Mouse (Mus musculus) hindbrain, embryonic 14.5 days (tissue): ENCODE data around the gene Pdx1. TPM values are rescaled to one million over a fixed set of nuclear protein-coding genes. Genes with fewer than 3 reads are reported as not detected.
A peak's percentile ranks its signal among the peaks of the same experiment; 100 is the strongest.

Experiments used
- ATAC-seq: fragments of 200-750 bp; cut with Nextera tagmentation; 2 replicates; pipeline ENCODE4 v1.8.0; 2017; ENCODE audit warnings: moderate number of reproducible peaks, mild to moderate bottlenecking, moderate TSS enrichment, moderate library complexity; ENCODE audit not compliant: low FRiP score
- DNase-seq: peaks from one replicate; pipeline ENCODE4 v3.0.0-alpha.2; 2015; ENCODE audit warnings: low spot score
- H3K27ac ChIP-seq: fragments of 300-500 bp; sonication (generic); 2 replicates; pipeline ENCODE4 v1.5.1; 2014; ENCODE audit warnings: mild to moderate bottlenecking, moderate library complexity
- H3K27me3 ChIP-seq: fragments of 300-500 bp; sonication (generic); 2 replicates; pipeline ENCODE4 v1.6.1; 2014; ENCODE audit warnings: mild to moderate bottlenecking, low read length, mixed read lengths; ENCODE audit not compliant: control insufficient read depth, insufficient read depth
- H3K36me3 ChIP-seq: fragments of 300-500 bp; sonication (generic); replicated peaks from 2 replicates; pipeline ENCODE4 v1.6.1; 2014; ENCODE audit not compliant: control insufficient read depth, insufficient read depth
- H3K4me1 ChIP-seq: fragments of 300-500 bp; sonication (generic); replicated peaks from 2 replicates; pipeline ENCODE4 v1.6.1; 2014; ENCODE audit warnings: antibody characterized with exemption, low read length, mixed read lengths; ENCODE audit not compliant: control insufficient read depth, insufficient read depth
- H3K4me2 ChIP-seq: fragments of 300-500 bp; sonication (generic); replicated peaks from 2 replicates; pipeline ENCODE4 v1.6.1; 2014; ENCODE audit warnings: mild to moderate bottlenecking, moderate library complexity
- H3K4me3 ChIP-seq: fragments of 300-500 bp; sonication (generic); replicated peaks from 2 replicates; pipeline ENCODE4 v1.5.1; 2014; ENCODE audit warnings: mild to moderate bottlenecking, low read length
- H3K9ac ChIP-seq: fragments of 300-500 bp; sonication (generic); 2 replicates; pipeline ENCODE4 v1.6.1; 2014
- H3K9me3 ChIP-seq: fragments of 300-500 bp; sonication (generic); 2 replicates; pipeline ENCODE4 v1.6.1; 2016; ENCODE audit warnings: low read length; ENCODE audit not compliant: control insufficient read depth
- WGBS: fragments of 180-500 bp; shearing (Covaris S2); extraction: QIAGEN DNeasy Blood & Tissue Kit; methylation state at CpG from one replicate; pipeline ENCODE4 v1.1.7; 2014; 5-methylcytosine and 5-hydroxymethylcytosine counted together
- polyA plus RNA-seq: library from polyadenylated mRNA; unstranded; fragments of >200 nt; fragmentation: Nextera tagmentation; extraction: Ambion mirVana; gene quantifications from 2 replicates; pipeline ENCODE4 v1.2.1, GENCODE M21; 2014

The Pdx1 gene
- not detected in 2 replicates for polyA plus RNA-seq

GRCm38 (mm10) chr5:147269926-147270672 is at the start of gene Pdx1:
Gene Pdx1, plus strand, starts transcription at chr5:147269959.
- Histone ChIP-seq H3K36me3 (no peaks in the 10 kb centered on the region), H3K9me3 (no peaks in the 10 kb centered on the region), H3K27me3 (peaks cover 100% of the 10 kb centered on the region), H3K27ac (no peak within 1 kb of the TSS), H3K4me1 (no peaks in the 10 kb centered on the region), H3K4me3 (no peak within 1 kb of the TSS), H3K4me2 (no peak within 1 kb of the TSS), H3K9ac (no peak within 1 kb of the TSS)
- no peak for DNase-seq
- under 1% methylated on average over 42 of the region's 44 CpGs for WGBS
- no peak for ATAC-seq

GRCm38 (mm10) chr5:147227354-147228112 is 42.2 kb upstream of the Pdx1 start:
- no peak overlapping the region for H3K27ac ChIP-seq
- H3K9me3 ChIP-seq = no peaks in the 10 kb centered on the region
- 17% methylated on average over 25 of the region's 25 CpGs for WGBS
- ATAC-seq (peak; percentile 80; the same call in 1 of the 2 replicates), DNase-seq (peak; percentile 90)
- H3K4me2 ChIP-seq = no peak overlapping the region
- peaks cover 43% of the 10 kb centered on the region for H3K27me3 ChIP-seq
- no peak overlapping the region for H3K9ac ChIP-seq
- H3K36me3 ChIP-seq = no peaks in the 10 kb centered on the region
- no peak overlapping the region for H3K4me3 ChIP-seq
- H3K4me1 ChIP-seq = 0 out of 2 replicates have a peak, but pooled peaks cover 5% of the 10 kb centered on the region

GRCm38 (mm10) chr5:147235406-147236309 is 34.1 kb upstream of the Pdx1 start:
- H3K27ac ChIP-seq = no peak overlapping the region
- H3K27me3 ChIP-seq = no peaks in the 10 kb centered on the region
- H3K4me2 ChIP-seq = no peak overlapping the region
- no peaks in the 10 kb centered on the region for H3K36me3 ChIP-seq
- H3K9me3 ChIP-seq = no peaks in the 10 kb centered on the region
- ATAC-seq (no peak), DNase-seq (no peak)
- no peaks in the 10 kb centered on the region for H3K4me1 ChIP-seq
- no peak overlapping the region for H3K9ac ChIP-seq
- no peak overlapping the region for H3K4me3 ChIP-seq
- WGBS = 69% methylated on average over 21 of the region's 21 CpGs

GRCm38 (mm10) chr5:147243908-147244307 is 25.9 kb upstream of the Pdx1 start:
- DNase-seq = no peak

GRCm38 (mm10) chr5:147260189-147260588 is 9.6 kb upstream of the Pdx1 start:
- Histone ChIP-seq H3K9ac (no peak overlapping the region), H3K4me3 (no peak overlapping the region), H3K27ac (no peak overlapping the region), H3K36me3 (no peaks in the 10 kb centered on the region), H3K4me2 (no peak overlapping the region), H3K27me3 (peaks cover 21% of the 10 kb centered on the region), H3K9me3 (no peaks in the 10 kb centered on the region), H3K4me1 (no peaks in the 10 kb centered on the region)
- DNase-seq (no peak), ATAC-seq (no peak)
- 87% methylated on average over 1 of the region's 1 CpGs for WGBS

More at GRCm38 (mm10) chr5:147243908-147244307, 25.9 kb upstream of the Pdx1 start:
- Histone ChIP-seq H3K9me3 (no peaks in the 10 kb centered on the region), H3K4me3 (no peak overlapping the region), H3K27me3 (no peaks in the 10 kb centered on the region), H3K4me2 (no peak overlapping the region), H3K4me1 (no peaks in the 10 kb centered on the region), H3K27ac (no peak overlapping the region), H3K36me3 (no peaks in the 10 kb centered on the region), H3K9ac (no peak overlapping the region)
- ATAC-seq = no peak
- WGBS = 89% methylated on average over 7 of the region's 7 CpGs

GRCm38 (mm10) chr5:147260778-147261177 is 9.0 kb upstream of the Pdx1 start:
- no peaks in the 10 kb centered on the region for H3K4me1 ChIP-seq
- no peak overlapping the region for H3K4me3 ChIP-seq
- no peak overlapping the region for H3K27ac ChIP-seq
- no peak overlapping the region for H3K9ac ChIP-seq
- H3K36me3 ChIP-seq = no peaks in the 10 kb centered on the region
- ATAC-seq = no peak
- no peaks in the 10 kb centered on the region for H3K9me3 ChIP-seq
- no peak overlapping the region for H3K4me2 ChIP-seq
- DNase-seq = no peak
- peaks cover 27% of the 10 kb centered on the region for H3K27me3 ChIP-seq
- 66% methylated on average over 4 of the region's 4 CpGs for WGBS

- Histone ChIP-seq H3K27me3 (peaks cover 40% of the 10 kb centered on the region), H3K9ac (no peak overlapping the region), H3K4me3 (no peak overlapping the region), H3K36me3 (no peaks in the 10 kb centered on the region), H3K9me3 (no peaks in the 10 kb centered on the region), H3K4me2 (no peak overlapping the region), H3K4me1 (no peaks in the 10 kb centered on the region), H3K27ac (no peak overlapping the region)
- WGBS = 49% methylated on average over 11 of the region's 11 CpGs
- ATAC-seq = no peak
- DNase-seq = no peak
Measured at GRCm38 (mm10) chr5:147261899-147262541, 7.7 kb upstream of the Pdx1 start.

- WGBS = 49% methylated on average over 4 of the region's 4 CpGs
- Histone ChIP-seq H3K4me1 (no peaks in the 10 kb centered on the region), H3K4me2 (no peak overlapping the region), H3K4me3 (no peak overlapping the region), H3K27ac (no peak overlapping the region), H3K36me3 (no peaks in the 10 kb centered on the region), H3K27me3 (peaks cover 59% of the 10 kb centered on the region), H3K9ac (no peak overlapping the region), H3K9me3 (no peaks in the 10 kb centered on the region)
- ATAC-seq (no peak), DNase-seq (no peak)
Measured at GRCm38 (mm10) chr5:147263945-147264344, 5.8 kb upstream of the Pdx1 start.
